Mouse (Mus musculus): ENCODE results near the gene Hist1h4d. TPM values are rescaled to one million over a fixed set of nuclear protein-coding genes. Genes with fewer than 3 reads are reported as not detected.
"Not testable (repeated sequence)": the region's sequence is repeated elsewhere in the genome, so short reads cannot be mapped to it uniquely, and the experiment has no call there.

Gene Hist1h4d
- polyA plus RNA-seq (2016; fragmentation: Nextera tagmentation; extraction: Ambion mirVana): 109 and 113 TPM in 2 replicates

- under 1% methylated on average over 43 of the region's 43 CpGs for WGBS
Observed at GRCm38 (mm10) chr13:23581408-23582218, at the start of gene Hist1h4d. Gene Hist1h4d (plus strand): TSS chr13:23581598.

GRCm38 (mm10) chr13:23532262-23533075 is 48.9 kb upstream of the Hist1h4d start:
- no peaks in the 10 kb centered on the region for H3K27me3 ChIP-seq
- H3K36me3 ChIP-seq: no peaks in the 10 kb centered on the region
- H3K9ac ChIP-seq (replicated peaks): peak overlapping the region; percentile 81
- no peak for ATAC-seq (ENCODE audit: low FRiP score, low read depth)
- 22% methylated on average over 9 of the region's 9 CpGs for WGBS
- peaks cover 34% of the 10 kb centered on the region for H3K4me1 ChIP-seq
- peak overlapping the region; percentile 97 for H3K27ac ChIP-seq (replicated peaks)
- H3K9me3 ChIP-seq: no peaks in the 10 kb centered on the region
- H3K4me2 ChIP-seq (replicated peaks): peak overlapping the region; percentile 66
- peak overlapping the region; percentile 56 for H3K4me3 ChIP-seq

More at GRCm38 (mm10) chr13:23581408-23582218, at the start of gene Hist1h4d:
- Histone ChIP-seq H3K27me3 (no peaks in the 10 kb centered on the region), H3K4me1 (peaks cover 38% of the 10 kb centered on the region), H3K9me3 (no peaks in the 10 kb centered on the region), H3K4me3 (peak within 1 kb of the TSS; percentile 51), H3K27ac (replicated peaks) (peak within 1 kb of the TSS; percentile 95), H3K4me2 (replicated peaks) (peak within 1 kb of the TSS; percentile 82), H3K9ac (replicated peaks) (peak within 1 kb of the TSS; percentile 70), H3K36me3 (no peaks in the 10 kb centered on the region)
- ATAC-seq (ENCODE audit: low FRiP score, low read depth): peak; percentile 89

DNA sequence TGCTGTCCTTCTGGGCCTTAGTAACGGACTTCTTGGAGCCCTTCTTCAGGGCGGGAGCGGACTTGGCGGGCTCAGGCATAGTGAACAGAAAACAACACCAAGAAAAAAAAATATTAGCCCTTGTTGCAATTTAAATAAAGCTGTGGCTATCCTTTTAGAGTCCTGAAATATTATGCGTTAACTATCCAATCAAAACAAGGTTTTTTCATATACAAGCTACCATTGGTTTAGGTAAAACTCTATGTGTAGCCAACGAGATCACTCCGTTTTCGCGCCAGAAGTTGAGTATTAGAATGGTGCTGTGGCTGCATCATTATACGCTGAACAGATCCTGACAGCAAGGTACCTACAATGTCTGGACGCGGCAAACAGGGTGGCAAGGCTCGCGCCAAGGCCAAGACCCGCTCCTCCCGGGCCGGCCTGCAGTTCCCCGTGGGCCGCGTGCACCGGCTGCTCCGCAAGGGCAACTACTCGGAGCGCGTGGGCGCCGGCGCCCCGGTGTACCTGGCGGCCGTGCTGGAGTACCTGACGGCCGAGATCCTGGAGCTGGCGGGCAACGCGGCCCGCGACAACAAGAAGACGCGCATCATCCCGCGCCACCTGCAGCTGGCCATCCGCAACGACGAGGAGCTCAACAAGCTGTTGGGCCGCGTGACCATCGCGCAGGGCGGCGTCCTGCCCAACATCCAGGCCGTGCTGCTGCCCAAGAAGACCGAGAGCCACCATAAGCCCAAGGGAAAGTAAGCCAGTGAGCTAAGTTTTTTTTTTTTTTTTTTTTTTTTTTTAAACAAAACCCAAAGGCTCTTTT is 47.6 kb upstream of the Hist1h4d start, which contains the start of gene Hist1h2af:
TSS of gene Hist1h2af (plus strand) at position 347 of the 808 bp plus-strand sequence.
- Histone ChIP-seq H3K4me1 (peaks cover 36% of the 10 kb centered on the region), H3K9ac (replicated peaks) (peak within 1 kb of the TSS; percentile 66), H3K4me3 (peak within 1 kb of the TSS; percentile 56), H3K27ac (replicated peaks) (peak within 1 kb of the TSS; percentile 97), H3K4me2 (replicated peaks) (peak within 1 kb of the TSS; percentile 66)
- peak; percentile 45 for ATAC-seq (ENCODE audit: low FRiP score, low read depth)
- WGBS: under 1% methylated on average over 29 of the region's 53 CpGs
- not testable (repeated sequence) for H3K9me3 ChIP-seq, H3K27me3 ChIP-seq, H3K36me3 ChIP-seq

GRCm38 (mm10) chr13:23534368-23535131 is 46.8 kb upstream of the Hist1h4d start:
- Histone ChIP-seq H3K9ac (replicated peaks) (peak overlapping the region; percentile 66), H3K36me3 (no peaks in the 10 kb centered on the region), H3K4me2 (replicated peaks) (peak overlapping the region; percentile 66), H3K9me3 (no peaks in the 10 kb centered on the region), H3K27me3 (no peaks in the 10 kb centered on the region), H3K4me3 (peak overlapping the region; percentile 56), H3K27ac (replicated peaks) (peak overlapping the region; percentile 97), H3K4me1 (peaks cover 36% of the 10 kb centered on the region)
- under 1% methylated on average over 15 of the region's 15 CpGs for WGBS
- peak; percentile 3; the same call in 1 of the 2 replicates for ATAC-seq (ENCODE audit: low FRiP score, low read depth)

GRCm38 (mm10) chr13:23535137-23536075 is 46.0 kb upstream of the Hist1h4d start, which contains the start of gene Hist1h3g:
Gene Hist1h3g (plus strand): TSS chr13:23535422.
- WGBS: 0% methylated on average over 46 of the region's 62 CpGs
- peak within 1 kb of the TSS; percentile 97 for H3K27ac ChIP-seq (replicated peaks)
- not testable (repeated sequence) for H3K9me3 ChIP-seq, H3K36me3 ChIP-seq, H3K27me3 ChIP-seq
- peak within 1 kb of the TSS; percentile 66 for H3K9ac ChIP-seq (replicated peaks)
- peak within 1 kb of the TSS; percentile 56 for H3K4me3 ChIP-seq
- H3K4me2 ChIP-seq (replicated peaks): peak within 1 kb of the TSS; percentile 66
- H3K4me1 ChIP-seq: peaks cover 32% of the 10 kb centered on the region
- ATAC-seq (ENCODE audit: low FRiP score, low read depth): peak; percentile 92

- ATAC-seq (ENCODE audit: low FRiP score, low read depth): no peak
- Histone ChIP-seq H3K9ac (replicated peaks) (peak overlapping the region; percentile 62), H3K36me3 (no peaks in the 10 kb centered on the region), H3K27me3 (no peaks in the 10 kb centered on the region), H3K27ac (replicated peaks) (peak overlapping the region; percentile 56), H3K4me1 (peaks cover 32% of the 10 kb centered on the region), H3K4me2 (replicated peaks) (peak overlapping the region; percentile 66), H3K4me3 (peak overlapping the region; percentile 56), H3K9me3 (no peaks in the 10 kb centered on the region)
- 21% methylated on average over 7 of the region's 7 CpGs for WGBS
Observed at GRCm38 (mm10) chr13:23536076-23536822, 45.1 kb upstream of the Hist1h4d start.

DNA sequence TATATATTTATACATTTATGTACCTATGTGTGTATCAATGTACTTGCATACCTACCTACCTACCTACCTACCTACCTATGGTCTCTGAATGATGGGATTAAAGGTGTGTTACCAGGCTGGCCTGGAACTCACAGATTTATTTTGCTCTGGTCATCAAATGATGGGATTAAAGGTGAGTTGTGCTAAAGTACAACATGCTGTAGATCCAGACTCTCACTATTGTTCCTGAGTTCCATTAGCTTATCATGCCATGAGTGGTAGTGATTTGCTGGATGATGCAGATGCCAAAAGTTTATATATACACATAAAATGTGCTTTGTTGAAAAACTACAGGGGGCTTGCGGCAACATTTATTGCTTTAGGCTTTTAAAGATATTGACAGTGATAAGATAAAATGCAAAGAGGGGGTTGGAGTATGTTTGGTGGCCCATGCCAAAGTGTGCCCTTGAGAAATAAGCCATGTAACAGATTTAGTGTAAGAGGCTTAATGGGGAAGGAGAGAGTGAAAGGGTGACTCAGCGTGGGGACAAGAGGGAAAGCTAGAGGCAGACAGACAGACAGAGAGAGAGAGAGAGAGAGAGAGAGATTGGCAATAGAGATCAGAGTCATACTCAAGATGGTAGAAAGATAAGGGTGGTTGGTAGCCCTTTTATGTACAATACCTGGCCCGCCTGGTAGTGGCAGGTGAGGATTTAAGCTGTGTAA is 44.2 kb upstream of the Hist1h4d start:
- Histone ChIP-seq H3K9ac (replicated peaks) (no peak overlapping the region), H3K27ac (replicated peaks) (no peak overlapping the region), H3K4me1 (peaks cover 29% of the 10 kb centered on the region), H3K27me3 (no peaks in the 10 kb centered on the region), H3K4me3 (peak overlapping the region; percentile 13), H3K4me2 (replicated peaks) (peak overlapping the region; percentile 66), H3K36me3 (no peaks in the 10 kb centered on the region), H3K9me3 (no peaks in the 10 kb centered on the region)
- ATAC-seq (ENCODE audit: low FRiP score, low read depth): no peak
- 79% methylated on average over 3 of the region's 3 CpGs for WGBS

- 83% methylated on average over 5 of the region's 5 CpGs for WGBS
- Histone ChIP-seq H3K4me1 (peaks cover 22% of the 10 kb centered on the region), H3K36me3 (no peaks in the 10 kb centered on the region), H3K4me3 (no peak overlapping the region), H3K9ac (replicated peaks) (no peak overlapping the region), H3K4me2 (replicated peaks) (no peak overlapping the region), H3K27me3 (no peaks in the 10 kb centered on the region), H3K9me3 (no peaks in the 10 kb centered on the region), H3K27ac (replicated peaks) (no peak overlapping the region)
- ATAC-seq (ENCODE audit: low FRiP score, low read depth): no peak
Observed at GRCm38 (mm10) chr13:23538249-23538648, 43.1 kb upstream of the Hist1h4d start.

DNA sequence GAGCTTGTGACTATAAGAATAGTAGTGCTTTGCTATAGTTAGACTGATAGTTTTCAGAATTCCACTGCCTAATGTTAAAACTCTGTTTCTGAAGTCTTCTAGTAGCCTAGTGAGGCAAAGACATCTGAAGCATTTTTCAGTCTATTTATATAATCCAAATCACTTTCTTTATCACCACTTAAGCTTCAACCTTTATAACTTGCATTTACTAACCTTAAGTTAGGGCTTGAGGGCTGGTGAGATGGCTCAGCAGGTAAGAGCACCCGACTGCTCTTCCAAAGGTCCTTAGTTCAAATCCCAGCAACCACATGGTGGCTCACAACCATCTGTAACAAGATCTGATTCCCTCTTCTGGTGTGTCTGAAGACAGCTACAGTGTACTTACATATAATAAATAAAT is 41.6 kb upstream of the Hist1h4d start:
- H3K27ac ChIP-seq (replicated peaks); H3K4me3 ChIP-seq; H3K4me2 ChIP-seq (replicated peaks); H3K9ac ChIP-seq (replicated peaks); H3K9me3 ChIP-seq; ATAC-seq (ENCODE audit: low FRiP score, low read depth); H3K36me3 ChIP-seq; H3K27me3 ChIP-seq: not testable (repeated sequence)
- 67% methylated on average over 1 of the region's 1 CpGs for WGBS
- H3K4me1 ChIP-seq: peaks cover 15% of the 10 kb centered on the region
